Mouse (Mus musculus) olfactory bulb, adult 2 months (tissue): Measurements from ENCODE around the gene Dhx37. TPM values are rescaled to one million over a fixed set of nuclear protein-coding genes. Genes with fewer than 3 reads are reported as not detected.
A peak's percentile ranks its signal among the peaks of the same experiment; 100 is the strongest.
"Not testable (repeated sequence)": the region's sequence is repeated elsewhere in the genome, so short reads cannot be mapped to it uniquely, and the experiment has no call there.

ENCODE experiments used
- H3K27ac ChIP-seq: fragments of 200-500 bp; 2 replicates; pipeline ENCODE4 v1.5.1; 2012; ENCODE audit warnings: low read depth, low read length; ENCODE audit not compliant: insufficient read depth
- H3K4me1 ChIP-seq: fragments of 200-500 bp; 2 replicates; pipeline ENCODE4 v1.6.1; 2012; ENCODE audit warnings: low read length; ENCODE audit not compliant: control insufficient read depth, insufficient read depth
- H3K4me3 ChIP-seq: fragments of 200-500 bp; 2 replicates; pipeline ENCODE4 v1.5.1; 2012; ENCODE audit warnings: mild to moderate bottlenecking, low read depth, low read length, moderate library complexity; ENCODE audit not compliant: insufficient read depth
- CTCF ChIP-seq: fragments of 200-500 bp; IDR thresholded peaks from 2 replicates; pipeline ENCODE4 v1.5.1; 2012; ENCODE audit warnings: low read depth, mild to moderate bottlenecking, low read length, moderate library complexity; ENCODE audit not compliant: insufficient read depth
- POLR2A ChIP-seq: fragments of 200-500 bp; IDR thresholded peaks from 2 replicates; pipeline ENCODE4 v1.6.1; 2012; ENCODE audit warnings: mild to moderate bottlenecking, low read depth, low read length, moderate library complexity; ENCODE audit not compliant: insufficient read depth
- WGBS: fragments of 180-500 bp; shearing (Covaris S2); methylation state at CpG from one replicate; pipeline ENCODE4 v1.1.7; 2018; 5-methylcytosine and 5-hydroxymethylcytosine counted together
- polyA plus RNA-seq: library from polyadenylated mRNA; stranded (reverse); fragments of >200 nt; gene quantifications from 2 replicates; pipeline ENCODE4 v1.2.4, GENCODE M21; 2012; ENCODE audit warnings: low replicate concordance; ENCODE audit not compliant: missing spikeins, insufficient read depth, insufficient read length

Gene Dhx37
- polyA plus RNA-seq, 1 experiment = not detected

- TF ChIP-seq CTCF = no peak
- no peak for TF ChIP-seq POLR2A
- Histone ChIP-seq H3K4me3 (peak overlapping the region; percentile 91), H3K4me1 (peaks cover 16% of the 10 kb centered on the region), H3K27ac (peak overlapping the region; percentile 99; the same call in 1 of the 2 replicates)
- WGBS = 3% methylated on average over 13 of the region's 13 CpGs
These were observed 45.4 kb downstream of the Dhx37 start for GRCm38 (mm10) chr5:125388358-125389092.

GRCm38 (mm10) chr5:125387295-125387694 lies 46.6 kb downstream of the Dhx37 start:
- H3K27ac ChIP-seq, H3K4me1 ChIP-seq: not testable (repeated sequence)
- H3K4me3 ChIP-seq = peak overlapping the region; percentile 18; the same call in 1 of the 2 replicates
- 53% methylated on average over 5 of the region's 6 CpGs for WGBS

- no peak for TF ChIP-seq POLR2A
- TF ChIP-seq CTCF = no peak
- 37% methylated on average over 8 of the region's 8 CpGs for WGBS
- H3K4me3 ChIP-seq = no peak overlapping the region
- peaks cover 2% of the 10 kb centered on the region; the same call in 1 of the 2 replicates for H3K4me1 ChIP-seq
- no peak overlapping the region for H3K27ac ChIP-seq
These were observed 48.5 kb downstream of the Dhx37 start for GRCm38 (mm10) chr5:125385215-125385940.

- H3K4me3 ChIP-seq = no peak overlapping the region
- WGBS = 51% methylated on average over 2 of the region's 2 CpGs
- no peaks in the 10 kb centered on the region for H3K4me1 ChIP-seq
- TF ChIP-seq POLR2A (no peak), CTCF (no peak)
- no peak overlapping the region for H3K27ac ChIP-seq
These were observed 49.3 kb downstream of the Dhx37 start for GRCm38 (mm10) chr5:125384512-125385214.

- Histone ChIP-seq H3K4me1 (no peaks in the 10 kb centered on the region), H3K4me3 (no peak overlapping the region), H3K27ac (no peak overlapping the region)
- no peak for TF ChIP-seq CTCF
- no peak for TF ChIP-seq POLR2A
- WGBS = 49% methylated on average over 3 of the region's 3 CpGs
These were observed 50.1 kb downstream of the Dhx37 start for GRCm38 (mm10) chr5:125383637-125384420.

- H3K4me3 ChIP-seq = no peak overlapping the region
- WGBS = 20% methylated on average over 6 of the region's 6 CpGs
- TF ChIP-seq CTCF (no peak), POLR2A (no peak)
- H3K4me1 ChIP-seq = no peaks in the 10 kb centered on the region
- no peak overlapping the region for H3K27ac ChIP-seq
These were observed 51.0 kb downstream of the Dhx37 start for GRCm38 (mm10) chr5:125382673-125383558.

- WGBS = 65% methylated on average over 5 of the region's 5 CpGs
- H3K4me3 ChIP-seq = no peak overlapping the region
- no peak for TF ChIP-seq POLR2A
- no peak for TF ChIP-seq CTCF
- no peaks in the 10 kb centered on the region for H3K4me1 ChIP-seq
- no peak overlapping the region for H3K27ac ChIP-seq
These were observed 51.8 kb downstream of the Dhx37 start for GRCm38 (mm10) chr5:125381954-125382672.
